Mouse (Mus musculus): ENCODE measurements around the gene Gm28230. TPM values are rescaled to one million over a fixed set of nuclear protein-coding genes. Genes with fewer than 3 reads are reported as not detected.

Gene Gm28230
- total and polyA plus RNA-seq, 3 experiments = 0.89 to 1.7 (median 1.1) TPM

DNA sequence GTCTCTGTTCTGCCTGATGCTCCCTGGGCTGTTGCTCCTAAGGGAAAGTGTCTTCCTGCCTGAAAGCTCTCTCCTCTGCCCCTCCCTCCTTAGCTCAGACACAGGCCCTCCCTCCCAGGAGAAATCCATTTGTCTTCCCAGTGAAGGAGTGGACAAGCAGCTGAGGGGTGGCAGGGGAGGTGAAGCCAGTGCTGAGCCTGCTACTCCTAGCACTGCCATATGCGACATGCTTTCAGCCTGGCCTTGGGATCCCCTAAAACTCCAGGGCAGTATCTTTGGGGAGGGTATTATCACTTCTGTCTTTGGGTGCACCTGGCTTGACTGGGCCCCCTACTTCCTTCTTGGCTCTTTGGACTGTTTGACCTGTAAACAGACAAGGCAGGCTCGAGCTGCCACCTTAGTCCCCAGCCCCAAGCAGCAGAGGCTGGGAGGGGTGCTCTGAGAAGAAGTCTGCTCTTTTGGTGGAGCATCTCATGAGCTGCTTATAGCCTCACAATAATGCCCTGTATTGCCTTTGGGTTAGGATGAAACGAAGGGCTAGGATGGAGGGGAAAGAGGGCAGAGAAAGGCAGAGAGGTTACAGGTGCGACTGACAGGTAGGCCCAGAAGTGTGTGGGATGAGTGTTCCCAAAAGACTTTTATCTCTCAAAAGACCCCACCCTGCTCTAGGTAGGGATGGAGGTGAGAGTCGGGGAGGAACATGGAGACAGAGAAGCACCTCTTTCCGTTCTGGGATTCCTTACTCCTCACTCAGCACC, 19.2 kb downstream of the Gm28230 start:
- Histone ChIP-seq H3K9ac (ENCODE audit: insufficient read depth, low read depth) (no peak overlapping the region), H3K9me3 (replicated peaks; ENCODE audit: low read length) (peaks cover 8% of the 10 kb centered on the region), H3K4me1 (ENCODE audit: control insufficient read depth in 1 of 2, insufficient read depth in 2 of 2) (no peaks in the 10 kb centered on the region), H3K36me3 (replicated peaks in 1 of 2; ENCODE audit: control insufficient read depth in 1 of 2, insufficient read depth in 1 of 2, low read length in 1 of 2) (peaks cover 8 to 20% of the 10 kb centered on the region in 2 experiments), H3K4me3 (replicated peaks in 1 of 3; ENCODE audit: low read depth in 2 of 3, low read length in 2 of 3, poor library complexity in 1 of 3) (no peak overlapping the region), H3K27me3 (replicated peaks) (no peaks in the 10 kb centered on the region), H3K4me2 (ENCODE audit: insufficient read depth, low read depth, poor library complexity, severe bottlenecking) (no peak overlapping the region), H3K79me2 (replicated peaks; ENCODE audit: control insufficient read depth, extremely low read depth, insufficient read depth, poor library complexity, severe bottlenecking) (no peaks in the 10 kb centered on the region), H3K27ac (ENCODE audit: insufficient read depth, low read depth) (no peak overlapping the region)
- in situ Hi-C loops (cut with MboI; ENCODE audit: low pct_ligation_motif_present, low pct_unique_long_range_greater_than_20kb, low sequenced_read_pairs) = no loop called here
- dilution Hi-C loops (cut with MboI; ENCODE audit: extremely low pct_ligation_motif_present, extremely low pct_unique_long_range_greater_than_20kb, low sequenced_read_pairs) = no loop called here
- DNase-seq (ENCODE audit: extremely low read depth) = no peak
- TF ChIP-seq ELF1 (IDR thresholded peaks at IDR 0.05; ENCODE audit: low read depth, low read length) = no peak
- no peak for TF ChIP-seq PAX5 (IDR thresholded peaks at IDR 0.05; ENCODE audit: low read length)
- TF ChIP-seq MYC (IDR thresholded peaks at IDR 0.05; ENCODE audit: low read depth, low read length) = no peak
- no peak for TF ChIP-seq CHD1 (IDR thresholded peaks at IDR 0.05; ENCODE audit: low read depth, low read length)
- TF ChIP-seq TCF12 (IDR thresholded peaks at IDR 0.05; ENCODE audit: low read depth, low read length) = no peak
- TF ChIP-seq IRF4 (IDR thresholded peaks at IDR 0.05; ENCODE audit: low read depth, low read length) = no peak
- TF ChIP-seq POLR2A (IDR thresholded peaks at IDR 0.05; ENCODE audit: low read depth, low read length) = no peak
- TF ChIP-seq BHLHE40 (IDR thresholded peaks at IDR 0.05; ENCODE audit: low read depth, low read length) = no peak
- no peak for TF ChIP-seq ETS1 (conservative IDR thresholded peaks at IDR 0.05; ENCODE audit: low read depth, low read length)
- TF ChIP-seq E2F4 (IDR thresholded peaks at IDR 0.05; ENCODE audit: insufficient replicate concordance, low read depth, low read length) = no peak

DNA sequence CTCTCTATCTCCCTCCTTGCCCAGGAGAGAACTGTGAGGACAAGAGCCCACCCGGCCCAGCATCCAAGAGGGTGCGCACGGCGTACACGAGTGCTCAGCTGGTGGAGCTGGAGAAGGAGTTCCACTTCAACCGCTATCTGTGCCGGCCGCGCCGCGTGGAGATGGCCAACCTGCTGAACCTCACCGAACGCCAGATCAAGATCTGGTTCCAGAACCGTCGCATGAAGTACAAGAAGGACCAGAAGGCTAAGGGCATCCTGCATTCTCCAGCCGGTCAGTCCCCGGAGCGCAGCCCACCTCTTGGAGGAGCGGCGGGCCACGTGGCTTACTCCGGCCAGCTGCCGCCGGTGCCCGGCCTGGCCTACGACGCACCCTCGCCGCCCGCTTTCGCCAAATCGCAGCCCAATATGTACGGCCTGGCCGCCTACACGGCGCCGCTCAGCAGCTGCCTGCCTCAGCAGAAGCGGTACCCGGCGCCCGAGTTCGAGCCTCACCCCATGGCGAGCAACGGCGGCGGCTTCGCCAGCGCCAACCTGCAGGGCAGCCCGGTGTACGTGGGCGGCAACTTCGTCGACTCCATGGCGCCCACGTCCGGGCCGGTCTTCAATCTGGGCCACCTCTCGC, 19.9 kb downstream of the Gm28230 start:
- Histone ChIP-seq H3K9ac (ENCODE audit: insufficient read depth, low read depth) (no peak overlapping the region), H3K79me2 (replicated peaks; ENCODE audit: control insufficient read depth, extremely low read depth, insufficient read depth, poor library complexity, severe bottlenecking) (no peaks in the 10 kb centered on the region), H3K27ac (ENCODE audit: insufficient read depth, low read depth) (no peak overlapping the region), H3K36me3 (replicated peaks in 1 of 2; ENCODE audit: control insufficient read depth in 1 of 2, insufficient read depth in 1 of 2, low read length in 1 of 2) (peaks cover 8 to 20% of the 10 kb centered on the region in 2 experiments), H3K4me3 (replicated peaks in 1 of 3; ENCODE audit: low read depth in 2 of 3, low read length in 2 of 3, poor library complexity in 1 of 3) (no peak overlapping the region), H3K27me3 (replicated peaks) (no peaks in the 10 kb centered on the region), H3K4me1 (ENCODE audit: control insufficient read depth in 1 of 2, insufficient read depth in 2 of 2) (peaks cover 0 to 6% of the 10 kb centered on the region in 2 experiments; a peak in 1 of 4 replicates), H3K4me2 (ENCODE audit: insufficient read depth, low read depth, poor library complexity, severe bottlenecking) (no peak overlapping the region), H3K9me3 (replicated peaks; ENCODE audit: low read length) (peaks cover 8% of the 10 kb centered on the region)
- in situ Hi-C loops (cut with MboI; ENCODE audit: low pct_ligation_motif_present, low pct_unique_long_range_greater_than_20kb, low sequenced_read_pairs) = no loop called here
- DNase-seq (ENCODE audit: extremely low read depth) = no peak
- TF ChIP-seq E2F4 (IDR thresholded peaks at IDR 0.05; ENCODE audit: insufficient replicate concordance, low read depth, low read length) = no peak
- TF ChIP-seq USF1 (IDR thresholded peaks at IDR 0.05; ENCODE audit: low read depth, low read length) = no peak
- TF ChIP-seq MAX (IDR thresholded peaks at IDR 0.05; ENCODE audit: low read length) = no peak
- no peak for TF ChIP-seq MXI1 (IDR thresholded peaks at IDR 0.05; ENCODE audit: low read depth, low read length)
- dilution Hi-C loops (cut with MboI; ENCODE audit: extremely low pct_ligation_motif_present, extremely low pct_unique_long_range_greater_than_20kb, low sequenced_read_pairs) = no loop called here
